Mouse (Mus musculus) kidney, adult 11 months (tissue): ENCODE measurements around the gene Pclo.
"Not testable (repeated sequence)": the region's sequence is repeated elsewhere in the genome, so short reads cannot be mapped to it uniquely, and the experiment has no call there.

Source experiments
- DNase-seq: peaks from one replicate; pipeline ENCODE4 v3.0.0; 2022

The Pclo gene

DNA sequence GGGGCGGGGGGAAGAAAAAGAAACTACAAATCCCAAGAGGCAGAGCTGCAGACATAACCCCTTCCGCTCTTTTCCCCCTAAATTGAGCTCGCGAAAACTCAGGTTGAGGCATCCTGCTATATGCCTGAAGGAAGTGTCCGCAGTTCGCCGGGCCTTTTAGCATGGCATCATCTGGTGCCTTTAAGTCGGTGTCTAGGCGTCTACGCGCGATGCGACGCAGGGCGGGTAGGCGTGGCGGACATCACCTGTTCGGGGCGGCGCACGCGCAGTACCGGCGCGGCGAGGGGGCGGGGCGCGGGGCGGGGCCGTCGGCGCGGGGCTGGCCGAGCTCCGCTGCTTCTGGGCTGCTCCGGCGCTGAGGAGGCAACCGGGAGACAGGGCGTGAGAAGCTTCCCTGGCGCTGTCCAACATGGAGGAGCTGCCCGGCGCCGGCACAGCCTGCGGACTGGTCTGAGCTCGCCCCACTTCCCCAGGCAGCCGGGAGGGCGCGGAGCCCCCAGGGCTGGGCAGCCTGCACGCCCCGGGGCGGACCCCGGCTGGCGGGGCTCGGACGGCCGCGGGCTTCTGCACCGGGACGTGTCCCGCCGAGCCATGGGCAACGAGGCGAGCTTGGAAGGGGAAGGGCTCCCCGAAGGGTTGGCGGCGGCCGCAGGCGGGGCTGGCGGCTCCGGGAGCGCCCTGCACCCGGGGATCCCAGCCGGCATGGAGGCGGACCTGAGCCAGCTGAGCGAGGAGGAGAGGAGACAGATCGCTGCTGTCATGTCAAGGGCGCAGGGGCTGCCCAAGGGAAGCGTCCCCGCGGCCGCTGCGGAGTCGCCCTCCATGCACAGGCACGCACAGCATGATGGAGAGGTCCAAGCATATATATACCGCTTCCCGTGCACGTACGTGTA, at the start of gene Pclo:
Gene Pclo, plus strand, starts transcription at position 288 of the 893 bp plus-strand sequence.
- DNase-seq = peak; percentile 92

DNA sequence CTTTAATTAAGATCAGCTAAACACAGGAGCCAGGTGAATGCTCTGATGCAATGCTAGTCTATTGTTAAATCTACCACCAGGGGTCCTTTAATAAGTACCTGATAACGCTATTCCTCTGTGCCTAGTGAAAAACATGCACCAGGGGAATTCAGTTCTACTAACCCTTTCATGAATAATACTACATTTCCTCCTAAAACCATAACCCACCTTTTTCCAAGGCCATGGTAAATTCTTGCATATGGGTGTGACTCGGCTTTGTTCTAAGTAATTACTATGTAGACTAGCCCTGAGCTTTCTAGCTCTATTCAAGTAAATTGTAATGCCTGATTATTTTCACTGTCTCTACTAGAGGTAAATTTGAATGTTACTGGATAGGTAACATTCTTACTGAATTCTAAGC, 20.3 kb upstream of the Pclo start:
- not testable (repeated sequence) for DNase-seq

DNA sequence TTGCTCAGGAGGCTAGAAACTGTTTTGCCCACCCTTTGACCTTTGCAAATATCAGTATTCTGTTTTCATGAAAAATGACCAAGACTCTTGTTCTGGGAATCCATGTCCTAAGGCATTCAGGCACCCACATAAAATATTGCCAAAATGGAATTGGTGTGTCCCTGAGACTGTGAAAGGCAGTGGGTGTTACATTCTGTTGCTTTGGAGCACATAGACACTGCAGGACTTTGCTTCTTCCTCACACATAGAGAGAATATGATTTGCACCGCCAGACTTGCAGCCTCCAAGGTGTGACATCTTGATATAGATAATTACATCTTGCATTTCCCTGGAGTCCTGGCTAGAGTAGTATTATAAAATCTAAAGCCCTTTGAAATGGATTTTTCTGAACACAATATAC, 6.2 kb upstream of the Pclo start:
- DNase-seq = no peak

DNA sequence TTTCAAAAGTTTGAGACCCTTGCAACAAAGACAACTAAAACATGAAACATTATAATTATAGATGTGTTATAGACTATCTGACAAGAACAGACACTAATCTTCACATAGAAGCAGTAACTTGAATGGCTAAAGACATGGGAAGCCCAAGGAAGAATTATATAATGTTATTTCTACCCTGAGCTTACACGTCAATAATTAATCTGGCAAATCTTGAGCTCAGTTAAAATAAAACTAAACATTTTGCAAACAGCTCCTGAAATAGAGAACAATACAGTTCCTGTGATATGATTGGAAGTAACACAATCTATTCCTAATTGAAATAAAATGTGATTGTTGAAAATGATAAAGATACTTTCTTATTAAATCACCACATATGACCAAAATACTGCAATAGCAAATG, 5.1 kb upstream of the Pclo start:
- DNase-seq = no peak

DNA sequence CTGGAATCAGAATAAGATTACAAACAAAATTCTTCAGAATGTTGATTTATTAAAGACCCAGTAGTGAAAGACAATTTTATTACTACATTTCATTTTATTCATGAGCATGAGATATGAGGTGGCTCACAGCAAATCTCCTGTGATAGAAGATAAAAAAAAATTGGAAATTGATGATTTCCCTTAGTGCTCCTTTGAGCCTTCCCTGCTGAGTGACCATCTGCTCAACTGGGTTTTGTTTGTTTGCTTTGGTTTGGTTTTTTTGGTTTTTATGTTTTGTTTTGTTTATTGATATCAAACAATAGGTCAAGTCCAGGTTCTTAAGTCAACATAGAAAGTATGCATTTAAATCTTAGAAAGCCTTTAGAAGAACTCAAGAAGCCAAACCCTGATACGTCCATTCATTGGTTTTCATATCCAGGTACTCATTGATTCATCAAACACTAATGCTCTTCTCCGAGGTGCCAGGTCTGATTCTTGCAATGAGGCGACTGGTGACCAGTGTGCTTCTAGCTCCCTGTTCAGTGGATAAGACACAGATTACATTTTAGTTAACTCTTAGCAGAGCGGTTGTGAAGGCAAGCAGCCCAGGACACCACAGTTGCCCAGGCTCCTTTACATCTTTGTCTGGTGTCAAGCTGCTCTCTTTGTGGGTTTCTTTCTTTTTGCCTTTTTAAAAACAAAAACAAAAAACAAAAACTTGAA, 3.6 kb downstream of the Pclo start:
- no peak for DNase-seq

DNA sequence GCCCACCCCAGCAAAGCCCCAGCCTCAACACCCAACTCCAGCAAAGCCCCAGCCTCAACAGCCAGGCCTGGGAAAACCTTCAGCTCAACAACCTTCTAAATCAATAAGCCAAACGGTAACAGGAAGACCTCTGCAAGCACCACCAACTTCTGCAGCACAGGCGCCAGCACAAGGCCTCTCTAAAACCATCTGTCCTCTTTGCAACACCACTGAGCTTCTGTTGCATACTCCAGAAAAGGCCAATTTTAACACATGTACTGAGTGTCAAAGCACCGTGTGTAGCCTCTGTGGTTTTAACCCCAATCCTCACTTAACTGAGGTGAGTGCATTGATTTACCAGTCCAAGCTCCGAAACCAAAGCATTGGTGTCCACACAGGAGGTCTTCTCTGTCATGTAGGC, 7.3 kb downstream of the Pclo start:
- DNase-seq = no peak

DNA sequence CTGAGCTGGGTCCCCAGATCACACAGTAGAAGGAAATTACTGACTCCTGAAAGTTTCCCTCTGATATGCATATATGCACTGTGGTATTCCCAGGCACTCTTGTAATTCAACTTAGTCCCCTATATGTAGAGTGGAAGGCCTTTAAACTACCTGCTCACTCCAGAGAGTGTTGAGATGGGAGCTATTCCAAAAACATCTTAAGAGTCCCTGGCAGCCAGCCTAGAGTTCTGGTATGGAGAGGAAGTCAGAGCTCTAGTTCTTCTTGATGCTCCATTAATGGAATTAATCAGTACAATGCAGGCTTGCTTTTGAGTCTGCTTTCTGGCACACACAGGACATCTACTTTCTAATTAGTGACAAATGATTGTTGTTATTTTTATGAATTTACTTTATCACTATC, 11.3 kb downstream of the Pclo start:
- DNase-seq = no peak

DNA sequence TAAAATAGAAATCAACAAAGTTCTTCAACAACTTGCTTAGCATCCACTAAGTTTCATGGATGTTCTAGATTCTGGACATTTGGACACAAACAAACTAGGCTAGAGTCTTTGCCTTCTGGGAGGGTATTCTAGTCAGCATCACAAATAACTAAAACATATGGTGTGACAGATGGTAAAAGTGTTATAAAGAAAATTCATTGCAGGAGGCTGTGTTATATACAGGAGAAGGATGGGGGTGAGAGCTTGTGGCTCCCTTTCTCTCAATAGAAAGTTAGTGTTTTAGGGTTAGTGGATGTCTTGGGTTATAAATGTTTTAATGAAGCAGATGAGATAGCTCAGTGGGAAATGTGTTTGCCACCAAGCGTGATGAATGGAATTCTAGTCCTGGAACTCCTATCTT, 13.1 kb downstream of the Pclo start:
- no peak for DNase-seq

DNA sequence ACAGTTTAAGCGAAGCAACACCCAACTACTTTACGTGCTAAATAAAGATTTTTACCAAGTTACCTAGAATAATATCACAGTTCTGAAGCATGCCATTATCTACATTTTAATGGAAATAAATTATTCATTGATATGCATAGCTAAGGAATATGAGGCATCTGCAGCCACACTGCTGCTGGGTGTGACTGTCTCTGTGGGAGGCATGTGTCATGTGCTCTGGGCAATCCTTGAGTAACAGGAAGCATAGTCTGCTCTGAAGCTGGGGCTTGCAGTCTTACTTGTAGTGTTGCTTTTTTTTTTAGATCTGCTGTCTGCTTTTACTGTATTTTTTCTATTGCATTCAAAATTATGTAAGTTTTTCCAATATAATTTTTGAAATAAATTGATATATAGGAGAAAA, 17.2 kb downstream of the Pclo start:
- DNase-seq = no peak

DNA sequence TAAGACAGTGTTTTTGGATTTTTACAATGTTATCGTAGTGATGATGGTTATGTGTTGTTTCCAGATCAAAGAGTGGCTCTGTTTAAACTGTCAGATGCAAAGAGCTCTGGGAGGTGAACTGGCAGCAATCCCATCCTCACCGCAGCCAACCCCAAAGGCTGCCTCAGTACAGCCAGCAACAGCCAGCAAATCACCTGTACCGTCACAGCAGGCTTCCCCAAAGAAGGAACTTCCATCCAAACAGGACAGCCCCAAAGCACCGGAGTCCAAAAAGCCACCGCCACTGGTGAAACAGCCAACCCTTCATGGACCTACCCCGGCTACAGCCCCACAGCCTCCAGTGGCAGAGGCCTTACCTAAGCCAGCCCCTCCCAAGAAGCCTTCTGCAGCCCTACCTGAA, 24.6 kb downstream of the Pclo start:
- DNase-seq = no peak

DNA sequence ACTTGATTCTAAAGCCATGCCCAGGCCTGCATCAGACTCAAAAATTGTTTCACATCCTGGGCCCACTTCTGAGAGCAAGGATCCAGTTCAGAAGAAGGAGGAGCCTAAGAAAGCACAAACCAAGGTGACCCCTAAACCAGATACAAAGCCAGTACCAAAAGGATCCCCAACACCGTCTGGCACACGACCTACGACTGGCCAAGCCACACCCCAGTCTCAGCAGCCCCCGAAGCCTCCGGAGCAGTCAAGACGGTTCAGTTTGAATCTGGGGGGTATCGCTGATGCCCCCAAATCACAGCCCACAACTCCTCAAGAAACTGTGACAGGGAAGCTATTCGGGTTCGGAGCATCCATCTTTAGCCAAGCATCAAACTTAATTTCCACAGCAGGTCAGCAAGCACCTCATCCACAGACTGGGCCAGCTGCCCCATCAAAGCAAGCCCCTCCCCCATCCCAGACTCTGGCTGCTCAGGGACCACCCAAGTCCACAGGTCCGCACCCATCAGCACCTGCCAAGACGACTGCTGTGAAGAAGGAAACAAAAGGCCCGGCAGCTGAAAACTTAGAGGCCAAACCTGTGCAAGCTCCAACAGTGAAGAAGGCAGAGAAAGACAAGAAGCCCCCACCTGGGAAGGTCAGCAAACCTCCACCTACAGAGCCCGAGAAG, 25.4 kb downstream of the Pclo start:
- DNase-seq = no peak

DNA sequence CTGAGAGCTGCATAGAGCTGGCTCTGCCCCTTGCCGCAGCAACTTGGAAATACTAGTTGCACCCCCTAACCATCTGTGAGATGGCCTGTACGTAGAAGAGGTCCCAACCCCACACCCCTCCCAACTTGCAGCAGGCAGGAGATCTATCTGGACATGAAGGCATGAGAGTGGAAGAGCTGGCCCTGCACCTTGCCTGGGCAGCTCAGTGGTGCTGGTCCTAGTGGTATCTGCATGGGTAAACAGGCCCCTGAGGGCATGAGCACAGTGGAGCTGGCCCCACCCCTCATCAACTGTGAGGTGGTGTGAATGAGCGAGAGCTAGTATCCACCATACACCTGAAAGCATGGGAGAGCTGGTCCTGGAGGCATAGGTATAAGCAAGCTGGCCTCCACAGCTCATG, 60.9 kb downstream of the Pclo start:
- DNase-seq = no peak

DNA sequence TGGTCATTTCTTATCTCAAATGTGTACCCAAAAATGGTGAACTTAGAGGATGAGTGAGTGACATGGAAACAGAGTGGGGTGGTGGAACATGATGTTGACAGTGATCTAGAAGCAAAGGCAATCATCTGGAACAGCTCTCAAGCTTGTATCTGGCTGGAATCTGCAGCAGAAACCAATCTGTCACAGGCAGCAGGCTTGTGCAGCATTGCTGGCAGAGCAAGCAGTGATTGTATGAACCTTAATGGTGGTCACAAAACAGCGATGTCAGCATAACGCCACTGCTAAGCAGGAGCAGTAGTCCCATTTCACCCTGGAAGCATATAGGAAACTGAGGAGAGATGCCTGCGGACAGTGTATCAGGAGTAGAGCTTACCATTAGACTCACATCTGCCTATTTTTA, 76.8 kb downstream of the Pclo start:
- DNase-seq = no peak

DNA sequence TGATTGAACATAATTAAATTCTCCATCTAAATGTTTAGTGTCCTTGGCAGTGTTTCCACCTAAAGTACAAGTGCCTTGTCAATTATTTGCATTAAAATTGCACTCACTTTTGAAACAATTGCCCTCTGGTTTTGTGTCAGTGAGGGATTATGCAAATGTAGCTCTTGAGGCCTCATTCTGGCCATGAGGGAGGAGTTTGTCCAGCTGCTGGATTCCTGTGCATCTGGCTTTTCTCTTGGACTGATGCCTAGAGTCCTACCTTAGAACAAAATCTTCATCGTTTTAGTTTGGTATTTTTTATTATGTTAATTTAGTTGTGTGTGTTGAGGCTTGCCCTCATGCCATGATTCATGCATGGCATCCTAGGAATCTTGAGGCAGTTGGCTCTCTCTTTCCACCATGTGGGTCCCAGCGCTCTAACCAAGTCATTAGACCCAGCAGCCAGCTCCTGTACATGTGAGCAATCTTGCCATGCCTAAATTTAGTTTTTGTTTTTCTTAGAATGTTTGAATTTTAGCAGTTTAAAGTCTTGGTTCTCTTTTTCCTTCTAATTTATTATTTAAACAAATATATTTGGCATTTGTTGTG, 80.8 kb downstream of the Pclo start:
- no peak for DNase-seq

DNA sequence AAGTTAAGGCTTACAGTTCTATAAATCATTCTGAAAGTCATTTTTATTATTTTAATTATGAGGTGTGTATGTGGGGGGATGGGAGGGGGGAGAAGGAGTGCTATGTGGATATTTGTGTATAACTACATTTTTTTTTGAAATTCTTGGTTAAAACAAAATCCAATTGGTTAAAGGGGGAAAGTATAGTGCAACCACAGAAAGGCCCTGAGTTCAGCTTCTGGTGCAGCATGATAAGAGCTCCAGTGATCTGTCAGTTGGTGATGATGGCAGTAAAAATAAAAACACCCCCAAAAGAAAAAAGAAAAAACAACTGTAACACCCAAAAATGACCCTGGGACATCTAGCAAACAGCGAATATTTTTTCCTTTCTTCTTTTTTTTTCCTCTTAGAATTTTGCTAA, 93.6 kb downstream of the Pclo start:
- no peak for DNase-seq

DNA sequence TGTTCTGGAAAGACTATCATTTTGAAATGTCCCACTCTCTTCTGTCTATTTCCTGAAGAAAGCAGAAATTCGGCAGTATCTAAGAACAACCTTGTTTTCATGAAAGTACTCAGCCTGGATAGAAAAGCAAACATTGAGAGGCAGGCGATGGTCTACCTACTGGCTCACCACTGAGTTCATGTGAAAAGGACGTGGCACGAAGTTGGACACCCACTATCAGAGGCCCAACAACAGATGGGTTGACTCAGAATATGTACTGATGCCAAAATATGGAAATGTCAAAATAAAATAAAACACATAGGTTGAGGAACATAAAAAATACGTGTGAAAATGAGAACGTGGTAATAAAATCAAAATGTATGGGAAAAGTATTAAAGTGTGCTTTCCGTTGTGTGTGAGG, 106.4 kb downstream of the Pclo start:
- no peak for DNase-seq

DNA sequence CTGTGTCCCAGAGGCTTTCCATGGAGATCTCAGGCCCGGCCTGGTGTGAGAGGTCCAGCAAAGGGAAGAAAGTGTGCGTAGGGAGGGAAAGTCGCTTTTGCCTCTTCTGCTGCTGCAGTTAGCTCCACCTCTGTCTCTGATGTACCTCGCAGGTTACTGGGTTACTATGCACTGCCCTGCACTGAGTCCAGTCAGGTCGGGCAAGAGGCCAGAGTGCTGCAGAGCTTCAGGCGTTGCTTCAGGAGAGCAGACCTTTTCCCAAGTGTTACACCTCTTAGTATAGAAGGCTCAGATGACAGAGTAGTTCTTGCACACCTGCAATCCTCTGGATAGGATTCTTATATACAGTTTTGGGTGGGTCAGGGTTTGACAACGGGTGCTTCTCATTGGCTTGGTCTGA, 108.6 kb downstream of the Pclo start:
- peak; percentile 19 for DNase-seq

DNA sequence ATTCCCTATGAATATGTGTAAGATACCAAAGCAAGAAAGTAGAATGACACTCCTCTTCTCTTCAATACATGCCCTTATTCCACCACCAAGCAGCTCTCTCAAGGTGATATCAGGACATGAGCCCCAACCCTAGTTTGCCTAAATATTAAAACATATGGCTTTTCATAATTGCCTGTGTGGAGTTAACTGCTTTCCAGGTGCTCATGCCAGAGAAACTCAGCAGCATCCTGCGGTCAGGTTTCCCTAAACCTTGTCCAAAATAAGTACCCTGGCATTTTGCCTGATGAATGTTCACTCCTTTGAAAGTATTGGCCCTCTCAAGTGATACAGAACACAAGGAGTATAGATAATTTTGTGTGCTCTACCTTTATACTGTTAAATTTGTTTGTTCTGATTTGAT, 126.5 kb downstream of the Pclo start:
- DNase-seq = no peak

DNA sequence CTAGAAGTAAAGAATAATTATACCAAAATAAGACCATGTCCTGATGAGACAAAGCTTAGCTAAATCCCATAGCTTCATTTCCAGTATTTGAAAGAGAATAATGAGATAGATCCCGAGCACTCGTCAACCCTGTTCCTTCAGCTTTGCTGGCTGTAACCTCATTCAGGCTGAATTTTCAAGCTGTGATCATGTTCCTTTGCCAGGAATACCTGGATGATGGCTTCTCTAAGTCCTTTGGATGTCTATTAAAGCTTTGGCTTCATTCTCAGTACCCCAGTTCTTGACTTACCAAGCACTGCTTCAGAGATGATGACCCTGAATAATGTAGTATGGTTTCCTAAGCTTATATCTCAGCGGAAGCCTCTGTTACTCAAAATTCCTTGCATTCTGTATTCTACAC, 131.1 kb downstream of the Pclo start:
- no peak for DNase-seq

DNA sequence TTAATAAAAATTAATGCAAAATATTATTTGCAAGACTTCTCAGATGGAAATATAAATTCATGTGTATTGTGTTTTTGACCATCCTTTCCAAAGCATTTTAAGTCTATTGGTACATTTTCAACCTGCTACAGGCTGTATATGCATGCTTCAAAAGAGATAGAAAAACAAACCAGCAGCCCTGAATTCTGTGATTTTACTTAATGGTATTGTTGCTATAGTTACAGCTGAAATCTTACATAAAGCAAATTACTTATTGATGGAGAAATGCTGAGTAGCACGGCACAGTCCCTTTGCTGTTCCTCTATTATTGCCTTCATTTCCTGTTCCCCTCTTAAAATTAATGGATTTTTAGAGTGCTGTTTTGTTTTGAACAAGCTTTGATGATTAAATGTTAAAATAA, 145.9 kb downstream of the Pclo start:
- DNase-seq = no peak

DNA sequence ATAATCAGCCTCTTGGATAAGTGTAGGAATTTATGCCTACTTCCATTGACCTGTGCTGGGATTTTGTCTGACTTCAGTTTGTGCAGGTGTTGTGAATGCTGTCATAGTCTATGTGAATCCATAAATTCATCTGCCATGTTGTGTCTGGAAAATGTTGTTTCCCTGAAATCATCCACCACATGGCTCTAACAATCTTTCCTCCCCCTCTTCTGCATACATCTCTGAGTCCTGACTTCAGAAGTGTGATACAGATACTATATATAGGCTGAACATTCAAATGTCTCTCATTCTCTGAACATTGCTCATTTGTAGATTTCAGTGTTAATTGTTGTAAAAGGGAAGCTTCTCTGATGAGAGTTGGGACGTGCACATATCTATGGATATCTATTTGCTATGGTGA, 147.5 kb downstream of the Pclo start:
- no peak for DNase-seq

DNA sequence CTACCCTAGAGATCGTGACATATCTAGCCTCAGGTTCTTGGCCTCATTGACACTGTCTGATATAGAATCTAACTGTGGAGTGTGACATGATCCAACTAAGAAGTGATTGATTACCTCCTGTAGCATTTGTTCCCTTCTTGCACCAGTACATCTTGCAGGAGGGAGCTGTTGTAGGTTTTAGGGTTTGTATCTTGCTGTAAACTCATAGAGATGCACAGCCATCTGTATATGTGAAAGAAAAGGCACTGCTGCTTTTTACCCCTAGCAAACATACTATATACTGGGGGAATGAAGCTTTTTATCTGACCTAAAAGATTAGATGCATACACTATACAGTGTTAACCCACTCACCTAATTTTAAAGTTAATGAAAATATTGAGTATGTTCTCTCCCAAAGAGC, 147.9 kb downstream of the Pclo start:
- no peak for DNase-seq

DNA sequence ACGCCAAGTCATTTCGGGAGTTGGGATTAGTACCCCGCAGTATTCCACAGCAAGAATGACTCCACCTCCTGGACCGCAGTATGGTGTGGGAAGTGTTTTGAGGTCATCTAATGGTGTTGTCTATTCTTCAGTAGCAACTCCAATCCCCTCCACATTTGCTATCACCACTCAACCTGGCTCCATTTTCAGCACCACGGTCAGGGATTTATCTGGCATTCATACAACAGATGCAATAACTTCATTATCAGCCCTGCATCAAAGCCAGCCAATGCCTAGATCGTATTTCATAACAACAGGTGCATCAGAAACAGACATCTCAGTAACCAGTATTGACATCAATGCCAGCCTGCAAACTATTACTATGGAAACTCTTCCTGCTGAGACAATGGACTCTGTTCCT, 165.7 kb downstream of the Pclo start:
- DNase-seq = no peak

DNA sequence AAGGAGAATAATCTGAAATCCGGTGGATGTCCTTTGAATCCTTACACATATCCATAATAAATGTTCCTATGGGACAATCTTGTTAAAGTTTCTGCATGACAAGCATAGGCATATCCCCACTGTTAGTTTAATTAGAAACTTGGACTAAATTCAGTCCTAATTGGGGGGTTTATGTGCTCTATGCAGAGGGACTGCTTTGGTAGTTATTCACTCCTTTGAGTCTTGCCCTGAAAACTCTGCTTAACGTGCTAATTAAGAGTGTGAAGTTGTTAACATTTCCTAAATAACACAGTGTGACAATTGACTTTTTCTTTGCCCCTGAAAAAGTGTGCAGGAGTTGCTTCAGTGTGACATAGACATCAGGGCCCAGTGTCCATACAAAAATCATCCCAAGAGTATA, 177.3 kb downstream of the Pclo start:
- no peak for DNase-seq
